Mouse (Mus musculus): ENCODE results near the gene Mfsd6.

DNA sequence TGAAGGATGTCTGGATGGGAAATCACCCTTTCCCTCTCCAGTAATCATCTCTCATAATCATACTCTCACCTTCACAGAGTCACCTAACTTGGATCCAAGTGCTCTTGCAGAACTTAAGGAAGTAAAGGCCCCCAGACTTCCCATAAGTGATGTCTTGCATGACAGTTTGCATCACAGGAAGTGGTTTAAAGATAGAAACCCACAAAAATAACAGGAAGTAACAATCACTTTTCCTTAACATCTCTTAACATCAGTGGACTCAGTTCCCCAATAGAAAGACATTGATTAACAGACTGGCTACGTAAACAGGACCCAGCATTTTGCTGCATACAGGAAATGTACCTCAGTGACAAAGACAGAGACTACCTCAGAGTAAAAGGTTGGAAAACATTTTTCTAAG, 73.9 kb downstream of the Mfsd6 start:
- TF ChIP-seq POLR2A (IDR thresholded peaks at IDR 0.05; ENCODE audit: borderline replicate concordance, extremely low read depth, insufficient read depth, insufficient read length, poor library complexity, severe bottlenecking) (no peak), CTCF (IDR thresholded peaks at IDR 0.05; ENCODE audit: borderline replicate concordance, extremely low read depth, insufficient read depth, insufficient read length) (no peak)
